Mouse (Mus musculus) B cell, adult 67 days (primary cell): ENCODE data around the gene Vmn2r34. TPM values are rescaled to one million over a fixed set of nuclear protein-coding genes. Genes with fewer than 3 reads are reported as not detected.

ENCODE experiments used
- total RNA-seq, 2 experiments: library from RNA; stranded (reverse); gene quantifications; 4 replicates each; pipeline ENCODE4 v1.2.4; 2023

The Vmn2r34 gene
- total RNA-seq, result not detected

GRCm38 (mm10) chr7:7689413-7689812, at the start of gene Vmn2r34:
Gene Vmn2r34 (minus strand): TSS chr7:7689513.

Other genes with a start within 250 kb of the Vmn2r34 start
- not detected for gene Vmn2r32, start 209.5 kb downstream of the Vmn2r34 start, total RNA-seq
- gene Vmn2r33, start 122.7 kb downstream of the Vmn2r34 start, total RNA-seq, result not detected
- gene Vmn2r35, start 130.4 kb upstream of the Vmn2r34 start, total RNA-seq, result not detected
- gene Vmn2r36, start 213.0 kb upstream of the Vmn2r34 start, total RNA-seq, result not detected